1 mouse cellular context compared by ENCODE assay signal in the genomic region with DNA sequence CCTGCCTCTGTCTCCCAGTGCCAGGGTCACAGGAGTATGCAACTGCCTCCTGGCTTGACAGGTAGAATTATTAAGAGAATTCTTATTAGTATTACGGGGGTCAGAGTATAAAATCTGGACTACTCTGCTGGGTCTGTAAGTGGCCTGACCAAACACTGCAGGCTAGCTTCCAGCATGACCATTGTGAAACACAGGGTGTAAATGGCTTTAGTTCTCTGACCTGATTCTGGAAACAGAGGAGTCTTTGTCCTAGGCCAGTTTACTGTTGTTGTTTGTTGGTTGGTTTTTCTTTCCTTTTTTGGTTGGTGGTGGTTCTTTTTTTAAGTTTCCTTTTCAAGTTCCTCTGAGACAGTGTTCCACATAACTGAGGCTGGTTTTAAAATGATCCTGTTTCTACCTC.
TF ChIP-seq lines count a peak whose summit lies in the region.

No protein-coding gene starts in this region.

TF ChIP-seq in CH12.LX, 34 proteins besides CTCF, POLR2A, EP300 and RAD21:
- TF ChIP-seq TBP (conservative IDR thresholded peaks at IDR 0.05; ENCODE audit: low read depth, low read length) = no peak
